Mouse (Mus musculus) right cerebral cortex, postnatal 36 days (tissue): Measurements from ENCODE around the gene Ankrd13a.
"Not testable (repeated sequence)": the region's sequence is repeated elsewhere in the genome, so short reads cannot be mapped to it uniquely, and the experiment has no call there.

ENCODE experiments used
- DNase-seq, 2 experiments: peaks; one replicate each; pipeline ENCODE4 v3.0.0; 2022; ENCODE audit warnings: low spot score in 2 of 2, mixed read lengths in 1 of 2

Ankrd13a gene

DNA sequence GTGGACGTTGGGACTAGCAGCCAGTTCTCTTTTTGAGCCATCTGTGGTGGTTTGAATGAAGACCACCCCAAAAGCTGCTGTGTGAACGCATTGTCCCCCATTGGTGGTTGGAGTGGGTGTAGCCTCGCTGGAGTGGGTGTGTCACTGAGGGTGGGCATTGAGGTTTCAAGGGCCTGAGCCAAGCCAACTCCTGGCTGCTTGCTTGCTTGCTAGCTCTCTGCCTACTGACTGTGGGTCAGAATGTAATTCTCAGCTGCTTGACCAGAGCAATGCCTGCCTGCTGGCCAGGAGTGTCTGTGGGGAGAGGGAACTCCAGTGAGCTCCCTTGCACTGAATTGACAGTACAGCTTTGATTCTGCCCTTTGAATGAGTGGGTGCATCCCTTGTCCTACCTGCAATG, 55.3 kb downstream of the Ankrd13a start:
- DNase-seq = no peak

DNA sequence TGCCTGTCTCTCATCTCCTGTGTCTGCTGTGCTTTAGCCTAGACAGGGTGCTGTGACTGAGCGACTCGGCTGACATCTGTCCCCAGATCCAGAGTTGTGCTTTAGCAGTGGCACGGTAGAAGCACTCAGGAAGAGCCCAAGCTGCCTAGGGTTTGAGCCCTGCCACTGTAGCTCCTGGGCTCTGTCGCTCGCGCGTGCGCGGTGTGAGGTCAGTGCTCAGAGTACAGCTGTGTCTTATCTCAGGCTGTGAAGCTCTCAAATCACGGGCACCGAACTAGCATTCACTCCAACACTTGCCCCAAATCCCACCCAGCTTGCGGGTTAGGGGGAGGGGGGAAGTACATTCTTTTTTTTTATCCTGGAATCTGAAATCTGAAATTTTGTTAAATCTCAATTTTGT, 62.4 kb downstream of the Ankrd13a start:
- DNase-seq = no peak

DNA sequence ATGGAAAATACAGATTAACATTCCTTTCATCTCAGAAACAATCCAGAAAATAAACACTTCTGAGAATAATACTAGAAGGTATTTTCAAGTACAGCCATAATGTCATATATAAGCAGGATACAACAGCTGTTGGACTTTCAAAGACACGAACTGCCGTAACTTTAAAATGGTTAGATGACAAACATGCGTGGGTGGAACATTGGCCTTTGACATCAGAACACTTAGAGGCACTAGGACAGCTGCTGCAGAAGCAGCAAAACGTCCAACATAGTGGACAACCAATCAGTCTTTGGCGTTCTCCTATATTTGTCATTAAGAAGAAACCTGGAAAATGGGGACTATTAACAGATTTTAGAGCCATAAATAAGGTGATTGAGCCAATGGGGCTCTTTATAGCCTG, 66.0 kb downstream of the Ankrd13a start:
- not testable (repeated sequence) for DNase-seq

DNA sequence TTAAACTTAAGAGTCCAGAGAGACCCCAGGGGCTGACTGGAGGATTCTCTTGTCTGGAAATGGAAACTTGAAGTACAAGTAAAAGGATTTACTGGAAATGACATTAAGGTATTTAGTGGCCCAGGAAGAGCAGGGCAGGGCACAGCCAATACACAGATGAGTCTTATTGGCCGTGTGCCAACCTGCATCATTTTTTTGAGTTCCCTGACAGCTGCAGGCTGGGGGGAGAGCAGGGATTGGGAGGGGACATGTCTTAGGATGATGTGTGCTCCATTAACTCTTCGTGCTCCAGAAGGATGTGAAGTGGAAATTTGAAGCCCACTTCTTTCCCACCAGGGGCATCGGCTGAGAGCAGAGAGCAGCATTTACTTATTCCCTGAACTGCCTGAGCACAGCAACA, 67.7 kb downstream of the Ankrd13a start:
- DNase-seq = not testable (repeated sequence)

- no peak for DNase-seq
Observed at GRCm38 (mm10) chr5:114842674-114843073, 68.2 kb downstream of the Ankrd13a start.

- not testable (repeated sequence) for DNase-seq
Observed at GRCm38 (mm10) chr5:114844371-114844770, 69.9 kb downstream of the Ankrd13a start.

- DNase-seq = no peak
Observed at GRCm38 (mm10) chr5:114851565-114852236, 77.2 kb downstream of the Ankrd13a start.

- DNase-seq = not testable (repeated sequence)
Observed at GRCm38 (mm10) chr5:114853364-114853763, 78.9 kb downstream of the Ankrd13a start, which contains the start of gene 4930519G04Rik. 4930519G04Rik (plus strand) TSS chr5:114853664.
